Mouse (Mus musculus) G1E (cell line): ENCODE results near the gene Wnt7b. TPM values are rescaled to one million over a fixed set of nuclear protein-coding genes. Genes with fewer than 3 reads are reported as not detected.
A peak's percentile ranks its signal among the peaks of the same experiment; 100 is the strongest.

Source experiments
- ATAC-seq: 2 replicates; pipeline ENCODE4 v1.8.0; 2016; ENCODE audit warnings: mild to moderate bottlenecking; ENCODE audit not compliant: insufficient number of reproducible peaks, poor library complexity, low FRiP score, severe bottlenecking; ENCODE audit errors: extremely low read depth
- DNase-seq: peaks from one replicate; pipeline ENCODE4 v3.0.0; 2012; ENCODE audit warnings: low spot score
- H3K27me3 ChIP-seq: 2 replicates; pipeline ENCODE4 v1.6.1; 2012; ENCODE audit warnings: mild to moderate bottlenecking, low read length, inconsistent platforms; ENCODE audit not compliant: insufficient read depth
- H3K36me3 ChIP-seq: replicated peaks from 2 replicates; pipeline ENCODE3; 2012; ENCODE audit warnings: mild to moderate bottlenecking, inconsistent platforms
- H3K4me1 ChIP-seq: 2 replicates; pipeline ENCODE4 v1.6.1; 2012; ENCODE audit warnings: low read depth, low read length, inconsistent platforms, mixed read lengths; ENCODE audit not compliant: insufficient read depth
- H3K4me3 ChIP-seq: 2 replicates; pipeline ENCODE4 v1.5.1; 2012; ENCODE audit warnings: low read depth, mild to moderate bottlenecking, inconsistent platforms, low read length, moderate library complexity, mixed read lengths
- H3K9me3 ChIP-seq: replicated peaks from 2 replicates; pipeline ENCODE4 v1.6.1; 2012; ENCODE audit warnings: inconsistent platforms
- CTCF ChIP-seq: IDR thresholded peaks from 2 replicates; pipeline ENCODE4 v1.5.1; 2012; ENCODE audit warnings: low read depth, low read length, inconsistent platforms, mixed read lengths
- GATA1 ChIP-seq: IDR thresholded peaks from 2 replicates; pipeline ENCODE4 v1.6.1; 2012; ENCODE audit warnings: borderline replicate concordance, low read length, inconsistent platforms, mixed read lengths
- GATA2 ChIP-seq: IDR thresholded peaks from 2 replicates; pipeline ENCODE4 v1.6.1; 2012; ENCODE audit warnings: low read depth, low read length, inconsistent platforms, borderline replicate concordance
- POLR2AphosphoS5 ChIP-seq: IDR thresholded peaks from 2 replicates; pipeline ENCODE4 v1.6.1; 2012; ENCODE audit warnings: low read depth, low read length, inconsistent platforms; ENCODE audit not compliant: insufficient replicate concordance
- TAL1 ChIP-seq: conservative IDR thresholded peaks from 2 replicates; pipeline ENCODE4 v1.6.1; 2012; ENCODE audit warnings: low read depth, low read length, inconsistent platforms, mixed read lengths
- polyA plus RNA-seq: library from polyadenylated mRNA; stranded (reverse); fragments of >175 nt; gene quantifications from 2 replicates; pipeline ENCODE4 v1.2.3, GENCODE M21; 2012
- total RNA-seq, 2 experiments: library from RNA; stranded (forward) in 1 of 2; stranded (reverse) in 1 of 2; fragments of 200-1000 nt in 1 of 2; fragments of >200 nt in 1 of 2; fragmentation: Nextera tagmentation in 1 of 2; gene quantifications; 2 replicates each; pipeline ENCODE4 v1.2.3; 2014 to 2017

Wnt7b gene
- total and polyA plus RNA-seq, 3 experiments, result 0.11 TPM; not detected in 2

- H3K27me3 ChIP-seq, result peaks cover 15% of the 10 kb centered on the region
- no peaks in the 10 kb centered on the region for H3K36me3 ChIP-seq
- DNase-seq (no peak), ATAC-seq (no peak)
- no peaks in the 10 kb centered on the region; the same call in 1 of the 2 replicates for H3K4me1 ChIP-seq
- peaks cover 3% of the 10 kb centered on the region; the same call in 1 of the 2 replicates for H3K9me3 ChIP-seq
- no peak for TF ChIP-seq TAL1
- no peak overlapping the region for H3K4me3 ChIP-seq
These were observed 32.8 kb upstream of the Wnt7b start for GRCm38 (mm10) chr15:85615075-85615474.

GRCm38 (mm10) chr15:85613358-85614266, 31.3 kb upstream of the Wnt7b start:
- ATAC-seq, result no peak
- TF ChIP-seq GATA2 (no peak), GATA1 (no peak), CTCF (no peak), POLR2AphosphoS5 (no peak), TAL1 (no peak)
- H3K36me3 ChIP-seq, result no peaks in the 10 kb centered on the region
- H3K4me3 ChIP-seq, result no peak overlapping the region
- H3K27me3 ChIP-seq, result peaks cover 15% of the 10 kb centered on the region
- peaks cover 3% of the 10 kb centered on the region; the same call in 1 of the 2 replicates for H3K9me3 ChIP-seq
- DNase-seq, result no peak
- no peaks in the 10 kb centered on the region; the same call in 1 of the 2 replicates for H3K4me1 ChIP-seq

DNA sequence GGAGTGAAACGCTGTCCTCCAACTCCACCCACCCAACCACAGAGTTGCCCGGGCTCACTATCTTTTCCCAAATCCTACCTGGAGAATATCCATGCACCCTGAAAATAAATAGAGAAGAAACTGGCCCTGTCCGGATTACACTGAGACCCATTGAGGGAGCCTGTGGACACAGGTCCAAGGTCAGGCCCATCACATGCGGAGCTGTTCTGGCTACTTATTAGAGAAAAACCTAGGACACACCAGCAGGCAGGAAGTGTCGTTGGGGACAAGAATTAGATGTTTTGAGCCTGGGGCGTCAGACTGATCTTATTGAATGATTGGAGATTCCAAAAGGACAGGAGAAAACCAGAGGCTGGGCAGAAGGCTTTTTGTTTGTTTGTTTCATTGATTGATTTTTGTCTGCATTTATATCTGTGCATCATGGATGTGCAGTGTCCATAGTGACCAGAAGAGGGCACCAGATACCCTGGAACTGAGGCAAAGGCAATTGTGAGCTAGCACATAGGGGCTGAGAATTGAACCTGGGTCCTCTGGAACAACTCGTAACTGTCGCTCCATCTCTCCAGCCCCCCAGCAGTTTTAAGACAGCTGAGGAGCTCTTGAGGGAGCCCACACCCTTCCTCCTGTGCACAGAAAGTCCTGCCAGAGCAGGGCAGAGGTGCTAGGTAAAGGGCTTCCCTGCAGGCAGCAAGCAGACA, 30.5 kb upstream of the Wnt7b start:
- ATAC-seq, result no peak
- H3K9me3 ChIP-seq, result peaks cover 3% of the 10 kb centered on the region; the same call in 1 of the 2 replicates
- no peaks in the 10 kb centered on the region for H3K36me3 ChIP-seq
- no peaks in the 10 kb centered on the region; the same call in 1 of the 2 replicates for H3K4me1 ChIP-seq
- H3K4me3 ChIP-seq, result no peak overlapping the region
- peaks cover 13% of the 10 kb centered on the region; the same call in 1 of the 2 replicates for H3K27me3 ChIP-seq
- TF ChIP-seq POLR2AphosphoS5 (no peak), GATA1 (no peak), TAL1 (no peak), CTCF (peak; percentile 51; the same call in 1 of the 2 replicates), GATA2 (no peak)
- no peak for DNase-seq

GRCm38 (mm10) chr15:85611701-85612520, 29.6 kb upstream of the Wnt7b start:
- Histone ChIP-seq H3K4me3 (no peak overlapping the region), H3K36me3 (no peaks in the 10 kb centered on the region), H3K4me1 (no peaks in the 10 kb centered on the region; the same call in 1 of the 2 replicates), H3K27me3 (peaks cover 13% of the 10 kb centered on the region; the same call in 1 of the 2 replicates), H3K9me3 (peaks cover 3% of the 10 kb centered on the region; the same call in 1 of the 2 replicates)
- TF ChIP-seq GATA2, result no peak
- TF ChIP-seq GATA1, result no peak
- no peak for TF ChIP-seq CTCF
- TF ChIP-seq POLR2AphosphoS5, result no peak
- no peak for TF ChIP-seq TAL1
- ATAC-seq, result no peak
- no peak for DNase-seq

GRCm38 (mm10) chr15:85610618-85611218, 28.4 kb upstream of the Wnt7b start:
- DNase-seq, result peak; percentile 61
- Histone ChIP-seq H3K4me3 (no peak overlapping the region), H3K27me3 (peaks cover 17% of the 10 kb centered on the region; the same call in 1 of the 2 replicates), H3K36me3 (no peaks in the 10 kb centered on the region), H3K9me3 (peaks cover 3% of the 10 kb centered on the region; the same call in 1 of the 2 replicates), H3K4me1 (no peaks in the 10 kb centered on the region; the same call in 1 of the 2 replicates)
- TF ChIP-seq CTCF (peak; percentile 92), GATA2 (no peak), POLR2AphosphoS5 (no peak), TAL1 (no peak)
- no peak for ATAC-seq
